Mouse (Mus musculus) adrenal gland, adult (tissue): ENCODE data around the gene Wnk1.

Experiments used
- DNase-seq, 2 experiments: peaks; one replicate each; pipeline ENCODE4 v3.0.0; 2022 to 2023; ENCODE audit warnings: low spot score in 1 of 2; ENCODE audit not compliant: inconsistent age in 2 of 2

The Wnk1 gene

DNA sequence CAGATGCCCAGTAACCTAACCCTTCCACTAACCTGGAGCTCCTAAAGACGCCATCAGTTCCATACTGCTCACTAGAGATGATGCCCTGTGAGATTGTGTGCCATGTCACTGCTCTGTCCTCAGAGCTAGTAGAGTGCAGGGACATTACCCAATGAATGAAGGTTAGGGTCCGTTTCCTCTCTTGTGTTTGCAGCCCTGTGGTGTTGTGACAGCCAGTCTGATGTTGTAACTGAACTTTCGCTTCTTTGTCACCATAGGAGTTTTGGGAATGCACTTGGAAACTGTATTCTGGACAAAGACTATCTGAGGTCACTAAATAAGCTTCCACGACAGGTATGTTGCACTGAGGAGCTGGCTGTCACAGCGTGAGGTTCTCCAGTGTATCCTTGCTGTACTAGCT is 122.8 kb downstream of the Wnk1 start:
- no peak for DNase-seq

DNA sequence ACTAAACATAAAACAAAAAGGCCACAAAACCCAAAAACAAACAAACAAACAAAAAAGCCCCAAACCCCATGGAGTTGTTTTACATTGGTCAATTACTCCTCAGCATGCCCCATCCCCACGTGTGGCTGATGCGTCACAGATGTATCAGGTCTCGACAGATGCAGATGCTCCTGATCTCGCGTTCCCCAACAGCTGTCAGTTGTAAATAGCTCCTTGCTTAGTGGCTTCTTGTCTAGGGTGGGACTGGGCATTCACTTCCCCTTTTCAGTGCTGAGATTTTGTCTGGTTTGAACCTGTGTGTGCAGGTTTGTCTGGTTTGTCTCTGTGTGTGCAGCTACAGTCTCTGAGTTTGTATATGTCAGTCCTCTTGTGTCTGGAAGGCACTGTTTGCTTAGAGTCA is 126.4 kb downstream of the Wnk1 start:
- DNase-seq = no peak

DNA sequence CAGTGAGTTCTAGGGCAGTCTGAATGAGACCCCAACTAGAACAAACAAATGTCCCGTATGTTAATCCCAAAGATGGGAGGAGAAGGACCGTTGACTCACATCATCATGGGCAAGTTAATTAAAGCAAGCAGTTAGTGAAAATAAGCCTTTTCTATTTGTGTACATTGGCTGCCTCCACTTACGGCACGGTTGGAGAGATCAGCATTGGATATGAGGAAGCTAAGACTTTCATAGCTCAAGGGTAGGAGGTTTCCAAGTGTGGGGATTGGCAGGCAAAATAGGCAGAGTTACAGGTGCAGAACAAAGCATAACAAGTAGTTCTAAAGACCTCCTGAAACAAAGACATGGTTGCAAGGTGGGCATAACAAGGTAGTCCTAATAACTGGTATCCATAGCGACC is 133.0 kb downstream of the Wnk1 start:
- DNase-seq = no peak

DNA sequence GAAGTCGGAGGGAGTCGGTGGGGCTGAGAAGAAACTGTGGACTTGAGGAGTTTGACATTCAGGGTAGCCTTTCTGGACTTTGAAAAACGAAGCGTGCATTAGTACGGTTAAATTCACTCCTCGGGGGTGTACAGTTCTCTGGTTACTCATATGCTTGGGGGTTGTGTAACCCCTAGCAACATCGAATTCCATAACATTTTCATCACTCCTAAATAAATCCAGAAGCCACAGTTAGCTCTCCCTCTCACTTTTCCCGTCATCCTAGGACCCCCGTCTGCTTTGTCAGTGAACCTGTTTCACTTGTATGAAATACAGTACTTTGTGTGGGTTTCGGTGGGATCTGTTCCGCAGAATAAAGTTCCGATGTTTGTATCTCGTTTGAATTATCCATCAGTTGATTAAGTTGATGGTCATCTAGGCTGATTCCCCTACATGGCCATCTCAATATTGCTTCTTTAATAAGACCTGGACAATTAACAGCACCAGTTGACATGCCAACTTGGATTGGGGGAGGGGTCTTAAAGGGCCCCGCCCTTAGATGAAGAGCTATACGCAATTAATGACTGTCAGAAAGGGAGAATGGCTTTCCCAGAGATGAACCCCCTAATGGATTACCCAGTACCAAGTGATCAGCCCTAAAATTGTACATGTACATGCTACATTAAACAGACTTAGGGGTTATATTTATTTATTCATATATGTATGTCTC is 135.2 kb downstream of the Wnk1 start:
- no peak for DNase-seq

DNA sequence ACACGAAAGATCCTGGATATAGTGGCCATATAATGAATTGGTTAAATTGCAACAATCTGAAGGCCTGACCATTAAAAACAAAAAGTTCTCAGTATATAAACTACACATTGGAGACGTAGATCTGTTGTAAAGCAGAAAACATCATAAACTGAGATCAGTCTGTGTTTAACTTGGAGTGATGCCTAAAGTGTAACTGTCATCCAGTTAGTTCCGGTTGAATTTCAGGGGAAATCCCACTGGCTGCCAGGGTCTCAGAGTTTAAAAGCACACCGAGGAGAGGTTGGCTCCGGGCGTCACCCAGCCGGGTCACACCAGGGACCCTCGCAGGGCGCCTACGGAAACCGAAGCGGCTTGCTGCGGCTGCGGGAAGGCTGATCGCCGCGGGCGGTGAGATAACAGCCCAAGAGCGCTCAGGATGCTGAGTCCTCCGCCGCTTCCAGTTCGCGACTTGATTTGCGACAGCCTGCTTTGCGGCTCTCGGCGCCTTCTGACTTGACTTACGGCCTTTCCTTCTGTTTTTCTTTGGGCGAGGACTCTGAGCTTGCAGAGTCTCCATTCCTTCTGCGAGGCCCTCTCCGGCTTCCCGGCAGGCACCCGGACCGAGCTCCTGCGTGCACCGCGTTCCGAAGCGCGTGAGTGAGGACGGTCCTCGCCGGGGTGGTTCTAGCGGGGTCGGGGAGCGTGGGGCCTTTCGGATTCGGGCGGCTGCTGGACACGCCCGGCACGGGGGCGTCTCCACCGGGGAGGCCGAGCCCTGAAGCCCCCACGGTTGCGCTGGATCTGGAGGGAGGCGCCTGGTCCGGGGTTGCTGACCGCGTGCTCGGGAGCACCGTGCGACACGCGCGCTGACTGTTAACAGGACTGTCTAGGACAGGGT is 136.0 kb downstream of the Wnk1 start, which contains the start of gene Rad52:
Gene Rad52, plus strand, starts transcription at position 495 of the 877 bp plus-strand sequence.
- DNase-seq = peak; percentile 90 to 96

DNA sequence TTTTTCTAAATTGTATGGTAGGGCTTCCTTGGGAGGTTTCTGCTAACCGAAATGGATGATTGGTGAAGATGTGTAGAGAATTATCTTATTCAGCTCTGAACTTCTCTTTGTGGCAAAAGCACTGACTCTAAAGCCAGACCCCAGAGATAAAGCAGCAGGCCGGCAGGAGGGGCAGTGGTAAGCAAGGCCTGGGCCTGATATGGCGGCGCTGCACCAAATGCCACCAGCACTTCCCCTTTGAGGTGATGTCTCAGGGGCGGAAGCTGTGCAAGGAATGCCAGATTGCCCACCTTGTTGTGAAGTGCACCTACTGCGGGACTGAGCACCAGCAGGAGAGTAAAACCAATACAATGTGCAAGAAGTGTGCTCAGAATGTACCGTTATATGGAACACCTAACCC is 145.8 kb downstream of the Wnk1 start:
- no peak for DNase-seq

DNA sequence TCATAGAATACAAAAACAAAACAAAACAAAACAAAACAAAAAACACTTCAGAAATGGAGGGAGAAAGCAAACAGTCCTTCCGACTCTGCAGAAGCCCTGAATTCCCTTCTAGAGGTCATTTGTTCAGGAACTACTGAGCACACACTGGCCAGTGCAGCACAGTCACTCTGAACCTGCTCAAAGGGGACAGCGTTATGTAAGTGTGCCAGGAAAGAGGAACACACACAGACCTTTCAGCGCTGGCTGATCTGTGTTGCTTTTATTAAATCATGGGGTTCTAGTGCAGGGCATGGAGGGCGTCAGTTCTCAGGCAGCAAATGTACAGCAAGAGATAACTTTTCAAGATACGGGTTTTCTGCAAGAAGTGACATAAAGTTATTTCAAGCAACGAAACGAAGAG is 155.3 kb downstream of the Wnk1 start:
- peak; percentile 41 to 47 for DNase-seq
